Mouse (Mus musculus) hindbrain, embryonic 13.5 days (tissue): ENCODE measurements around the gene P2ry10b. TPM values are rescaled to one million over a fixed set of nuclear protein-coding genes. Genes with fewer than 3 reads are reported as not detected.

ENCODE experiments used
- ATAC-seq: fragments of 200-750 bp; cut with Nextera tagmentation; 2 replicates; pipeline ENCODE4 v1.8.0; 2017; ENCODE audit warnings: moderate TSS enrichment; ENCODE audit not compliant: low FRiP score
- H3K27ac ChIP-seq: fragments of 300-500 bp; sonication (generic); 2 replicates; pipeline ENCODE4 v1.5.1; 2015; ENCODE audit warnings: inconsistent platforms, mild to moderate bottlenecking, moderate library complexity
- H3K27me3 ChIP-seq: fragments of 300-500 bp; sonication (generic); 2 replicates; pipeline ENCODE4 v1.6.1; 2015; ENCODE audit warnings: mild to moderate bottlenecking, inconsistent platforms
- H3K36me3 ChIP-seq: fragments of 300-500 bp; sonication (generic); 2 replicates; pipeline ENCODE4 v1.6.1; 2015; ENCODE audit warnings: mild to moderate bottlenecking, inconsistent platforms
- H3K4me1 ChIP-seq: fragments of 300-500 bp; sonication (generic); replicated peaks from 2 replicates; pipeline ENCODE4 v1.6.1; 2015; ENCODE audit warnings: inconsistent platforms
- H3K4me2 ChIP-seq: fragments of 300-500 bp; sonication (generic); 2 replicates; pipeline ENCODE4 v1.6.1; 2015; ENCODE audit warnings: inconsistent platforms, mild to moderate bottlenecking, moderate library complexity
- H3K4me3 ChIP-seq: fragments of 300-500 bp; sonication (generic); 2 replicates; pipeline ENCODE4 v1.5.1; 2015; ENCODE audit warnings: mild to moderate bottlenecking, inconsistent platforms
- H3K9ac ChIP-seq: fragments of 300-500 bp; sonication (generic); 2 replicates; pipeline ENCODE4 v1.6.1; 2015; ENCODE audit warnings: mild to moderate bottlenecking, inconsistent platforms
- H3K9me3 ChIP-seq: fragments of 300-500 bp; sonication (generic); 2 replicates; pipeline ENCODE4 v1.6.1; 2016; ENCODE audit warnings: inconsistent platforms
- WGBS: fragments of 180-500 bp; shearing (Covaris S2); methylation state at CpG from one replicate; pipeline ENCODE4 v1.1.7; 2015; 5-methylcytosine and 5-hydroxymethylcytosine counted together
- polyA plus RNA-seq: library from polyadenylated mRNA; unstranded; fragments of >200 nt; fragmentation: Nextera tagmentation; extraction: Ambion mirVana; gene quantifications from 2 replicates; pipeline ENCODE4 v1.2.1, GENCODE M21; 2015

The P2ry10b gene
- polyA plus RNA-seq, 1 experiment from 2014 or later: 0.22 TPM

DNA sequence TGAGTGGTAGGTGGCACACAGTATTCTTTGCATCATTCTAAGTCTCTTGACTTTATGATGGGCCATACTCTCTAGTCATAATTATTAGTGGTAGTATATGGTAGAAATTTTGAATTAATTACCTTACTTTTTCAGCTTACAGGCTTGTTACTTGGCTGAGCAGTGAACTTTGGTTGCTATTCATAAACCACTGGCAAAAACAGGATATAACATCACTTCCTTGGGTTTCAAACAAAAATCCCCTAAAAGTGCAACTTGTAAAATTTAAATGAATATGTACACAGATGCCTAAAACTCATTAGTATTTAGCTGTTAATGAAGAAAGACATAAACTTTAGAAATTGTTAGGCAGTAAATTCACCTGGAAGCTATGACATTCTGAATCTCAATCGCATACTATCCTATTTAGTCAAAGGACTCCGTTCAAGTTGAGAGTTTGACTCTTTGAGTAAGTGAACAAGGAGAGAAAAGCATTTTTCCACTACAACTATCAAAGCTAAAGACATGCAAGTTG is 68.9 kb downstream of the P2ry10b start:
- no peak overlapping the region for H3K4me2 ChIP-seq
- H3K27me3 ChIP-seq: no peaks in the 10 kb centered on the region
- 93% methylated on average over 2 of the region's 2 CpGs for WGBS
- H3K4me1 ChIP-seq: no peaks in the 10 kb centered on the region
- H3K36me3 ChIP-seq: no peaks in the 10 kb centered on the region
- ATAC-seq: no peak
- H3K9me3 ChIP-seq: no peaks in the 10 kb centered on the region
- H3K9ac ChIP-seq: no peak overlapping the region
- H3K4me3 ChIP-seq: no peak overlapping the region
- no peak overlapping the region for H3K27ac ChIP-seq

Other genes starting within 250 kb of the P2ry10b start
- 8.0 and 9.5 TPM in 2 replicates for gene Lpar4, start 228.3 kb upstream of the P2ry10b start, polyA plus RNA-seq
- not detected in 2 replicates for gene P2ry10, start 60.4 kb upstream of the P2ry10b start, polyA plus RNA-seq
- gene Gpr174, start 107.0 kb downstream of the P2ry10b start, polyA plus RNA-seq: not detected in 2 replicates